Mouse (Mus musculus): ENCODE results near the gene Cenpt. TPM values are rescaled to one million over a fixed set of nuclear protein-coding genes. Genes with fewer than 3 reads are reported as not detected.
A peak's percentile ranks its signal among the peaks of the same experiment; 100 is the strongest.

Cenpt gene
- 45.2 and 45.4 TPM in 2 replicates for polyA plus RNA-seq (2015; fragmentation: Nextera tagmentation; extraction: Ambion mirVana)

DNA sequence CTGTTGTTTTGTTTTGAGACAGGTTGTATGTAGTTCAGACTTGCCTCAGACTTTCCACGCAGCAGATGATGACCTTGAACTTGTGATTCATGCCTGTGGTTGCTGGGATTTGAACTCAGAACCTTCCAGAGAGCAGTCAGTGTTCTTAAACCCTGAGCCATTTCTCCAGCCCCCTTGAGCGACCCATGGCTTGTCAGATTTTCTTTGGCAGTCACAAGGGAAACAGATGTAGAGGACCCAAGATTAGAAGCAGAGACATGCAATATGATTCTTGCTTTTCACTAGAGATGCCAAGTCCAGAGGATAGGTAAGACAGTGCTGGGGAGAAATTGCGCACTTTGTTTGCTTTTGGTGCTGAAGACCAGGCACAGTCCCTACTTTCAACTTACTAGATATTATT lies at the start of gene Cenpt:
Cenpt (minus strand) TSS at position 101 of the 400 bp plus-strand sequence.
- H3K4me3 ChIP-seq, result no peak within 1 kb of the TSS
- WGBS, result 87% methylated on average over 3 of the region's 3 CpGs
- H3K4me2 ChIP-seq, result peak within 1 kb of the TSS; percentile 73; the same call in 1 of the 2 replicates
- H3K4me1 ChIP-seq, result peaks cover 34% of the 10 kb centered on the region
- H3K9me3 ChIP-seq, result no peaks in the 10 kb centered on the region
- no peak for ATAC-seq (ENCODE audit: borderline replicate concordance, extremely low read depth, low FRiP score, low TSS enrichment)
- H3K36me3 ChIP-seq, result peaks cover 14% of the 10 kb centered on the region
- no peak within 1 kb of the TSS for H3K9ac ChIP-seq
- H3K27ac ChIP-seq, result no peak within 1 kb of the TSS
- no peaks in the 10 kb centered on the region for H3K27me3 ChIP-seq

DNA sequence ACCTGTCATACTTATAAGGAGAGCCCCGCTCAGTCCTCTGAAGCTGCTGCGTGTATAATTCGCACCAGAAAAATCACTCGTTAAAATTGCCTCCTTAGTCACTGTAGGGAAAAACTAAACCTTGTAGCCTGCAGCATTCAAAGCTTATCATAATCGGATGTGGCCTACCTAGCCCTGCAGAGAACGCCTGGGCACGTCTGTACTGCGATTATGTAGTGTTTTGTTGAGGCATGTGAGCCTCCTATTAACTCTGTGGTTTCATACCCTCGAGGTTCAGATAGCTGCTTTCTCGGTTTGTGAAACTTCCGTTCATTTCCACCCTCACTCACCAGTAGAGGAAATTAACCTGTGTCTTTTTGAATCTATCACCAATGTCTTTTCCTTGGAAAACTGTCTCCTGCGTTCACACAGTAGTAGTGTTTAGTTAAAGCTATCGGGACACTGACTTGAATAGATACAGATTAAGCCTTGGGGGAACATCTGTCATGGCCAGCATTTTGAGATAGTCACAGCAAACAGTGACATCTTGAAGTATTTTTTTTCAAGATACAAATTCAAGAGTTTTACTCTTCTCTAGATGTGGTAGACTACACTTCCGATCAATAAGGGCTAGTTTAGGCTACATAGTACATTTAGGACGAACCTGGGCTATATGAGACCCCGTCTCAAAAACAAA lies 48.0 kb upstream of the Cenpt start:
- WGBS, result 26% methylated on average over 16 of the region's 16 CpGs
- peak overlapping the region; percentile 89 for H3K27ac ChIP-seq
- peak overlapping the region; percentile 60 for H3K4me2 ChIP-seq
- peak overlapping the region; percentile 80 for H3K4me3 ChIP-seq
- no peaks in the 10 kb centered on the region for H3K27me3 ChIP-seq
- no peaks in the 10 kb centered on the region for H3K9me3 ChIP-seq
- peaks cover 13% of the 10 kb centered on the region for H3K4me1 ChIP-seq
- peak overlapping the region; percentile 99 for H3K9ac ChIP-seq
- H3K36me3 ChIP-seq, result no peaks in the 10 kb centered on the region
- no peak for ATAC-seq (ENCODE audit: borderline replicate concordance, extremely low read depth, low FRiP score, low TSS enrichment)

DNA sequence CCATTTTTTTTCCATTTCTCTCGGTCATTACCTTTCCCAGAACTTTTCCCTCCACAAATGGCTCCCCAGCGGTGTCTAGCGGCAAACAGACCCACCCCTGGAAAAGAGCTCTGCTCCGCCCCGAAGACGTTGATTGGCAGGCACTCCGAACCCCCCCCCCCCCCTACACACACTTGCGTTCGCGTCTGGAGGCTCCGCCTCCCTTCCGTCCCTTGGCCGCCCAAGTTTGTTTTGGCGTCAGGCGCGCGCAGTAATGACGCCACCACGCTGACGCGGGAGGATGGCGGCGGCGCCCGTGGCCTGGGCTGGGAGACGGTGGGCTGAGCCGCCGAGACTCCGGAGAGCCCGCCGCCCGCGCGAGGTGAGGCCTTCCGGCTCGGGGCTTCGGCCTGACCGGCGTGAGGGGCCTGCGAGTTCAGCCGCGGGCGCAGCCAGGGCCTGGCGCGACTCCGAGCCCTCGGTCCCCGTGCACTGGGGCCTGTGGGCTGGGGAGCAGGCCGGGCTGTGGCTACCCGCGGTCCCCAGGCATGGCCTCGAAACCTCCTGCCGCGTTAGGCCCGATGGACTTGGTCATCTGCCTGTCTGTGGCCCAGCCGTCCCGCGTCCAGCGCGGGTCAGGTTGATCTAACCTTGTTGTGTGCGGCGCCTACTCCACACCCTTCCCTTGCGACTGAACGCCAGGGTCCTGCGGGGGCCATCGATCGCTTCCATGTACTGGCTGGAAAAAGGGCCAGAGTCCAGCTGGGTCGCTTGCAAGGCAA lies 47.3 kb upstream of the Cenpt start, which contains the start of gene Pskh1:
Pskh1 (plus strand) TSS at position 262 of the 761 bp plus-strand sequence.
- under 1% methylated on average over 59 of the region's 68 CpGs for WGBS
- no peaks in the 10 kb centered on the region for H3K27me3 ChIP-seq

DNA sequence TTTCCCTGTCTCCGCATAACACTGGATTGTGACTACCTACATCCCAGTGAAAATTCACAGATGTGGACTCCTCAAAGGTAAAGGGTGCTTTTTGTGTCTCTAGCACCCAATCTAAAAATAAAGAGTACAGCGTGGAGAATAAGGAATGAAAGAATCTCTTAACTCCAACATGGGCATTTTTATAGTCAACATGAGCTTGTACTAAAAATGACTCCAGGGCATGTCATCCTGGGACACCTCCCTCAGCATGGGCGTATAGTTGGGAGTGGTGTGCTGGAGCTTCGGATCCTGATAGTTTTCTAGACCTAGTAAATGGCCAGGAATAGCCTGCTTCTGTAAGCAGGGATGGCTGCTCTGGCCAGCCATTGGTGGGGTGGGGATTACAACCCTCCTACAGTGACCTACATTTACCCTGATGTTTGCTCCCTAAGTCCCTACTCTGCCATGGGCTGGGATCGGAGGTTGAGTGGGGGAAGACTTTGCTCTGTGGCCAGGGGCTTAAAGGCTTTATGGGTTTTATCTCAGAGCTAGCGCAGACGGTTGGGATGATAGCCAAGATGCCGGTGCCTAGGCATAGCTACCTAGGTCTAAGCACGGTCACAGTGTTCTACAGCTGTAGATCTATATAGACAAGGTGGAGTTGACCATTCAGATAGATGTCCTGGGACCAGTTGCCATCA lies 44.9 kb upstream of the Cenpt start:
- Histone ChIP-seq H3K27me3 (no peaks in the 10 kb centered on the region), H3K4me3 (no peak overlapping the region), H3K4me2 (no peak overlapping the region), H3K27ac (no peak overlapping the region), H3K9me3 (no peaks in the 10 kb centered on the region), H3K36me3 (peaks cover 5% of the 10 kb centered on the region; the same call in 1 of the 2 replicates), H3K9ac (no peak overlapping the region), H3K4me1 (peaks cover 17% of the 10 kb centered on the region)
- no peak for ATAC-seq (ENCODE audit: borderline replicate concordance, extremely low read depth, low FRiP score, low TSS enrichment)
- 76% methylated on average over 9 of the region's 9 CpGs for WGBS

More for the DNA sequence above, 47.3 kb upstream of the Cenpt start, which contains the start of gene Pskh1:
- Histone ChIP-seq H3K9me3 (no peaks in the 10 kb centered on the region), H3K9ac (peak within 1 kb of the TSS; percentile 99), H3K36me3 (no peaks in the 10 kb centered on the region), H3K4me1 (peaks cover 13% of the 10 kb centered on the region), H3K4me3 (peak within 1 kb of the TSS; percentile 80), H3K4me2 (peak within 1 kb of the TSS; percentile 60), H3K27ac (peak within 1 kb of the TSS; percentile 89)
- peak; percentile 95 for ATAC-seq (ENCODE audit: borderline replicate concordance, extremely low read depth, low FRiP score, low TSS enrichment)

DNA sequence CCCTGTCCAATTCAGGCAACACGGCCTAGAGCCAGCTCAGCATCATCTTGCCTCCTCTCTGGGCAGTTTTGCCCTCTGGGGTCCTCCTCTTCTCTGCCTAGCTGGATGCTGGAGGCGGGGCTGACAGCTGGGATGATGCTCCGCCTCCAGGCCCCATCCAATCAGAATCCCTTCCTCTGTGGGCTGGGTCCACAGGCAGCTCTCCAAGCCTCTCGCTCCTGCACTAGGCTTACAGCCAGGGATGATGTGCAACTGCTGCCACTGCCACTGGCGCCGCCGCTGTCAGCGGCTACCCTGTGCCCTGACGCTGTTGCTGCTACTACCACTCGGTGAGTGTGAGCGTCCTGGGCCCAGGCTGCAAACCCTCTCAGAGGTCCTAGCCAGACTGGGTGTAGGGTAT lies 40.3 kb upstream of the Cenpt start, which contains the start of gene Nrn1l:
Nrn1l (plus strand) TSS at position 229 of the 400 bp plus-strand sequence.
- H3K4me2 ChIP-seq, result no peak within 1 kb of the TSS
- peaks cover 4% of the 10 kb centered on the region for H3K4me1 ChIP-seq
- H3K4me3 ChIP-seq, result no peak within 1 kb of the TSS
- peak; percentile 91 for ATAC-seq (ENCODE audit: borderline replicate concordance, extremely low read depth, low FRiP score, low TSS enrichment)
- H3K9ac ChIP-seq, result no peak within 1 kb of the TSS
- no peaks in the 10 kb centered on the region for H3K27me3 ChIP-seq
- no peak within 1 kb of the TSS for H3K27ac ChIP-seq
- peaks cover 48% of the 10 kb centered on the region for H3K36me3 ChIP-seq
- WGBS, result 8% methylated on average over 11 of the region's 11 CpGs
- no peaks in the 10 kb centered on the region for H3K9me3 ChIP-seq

DNA sequence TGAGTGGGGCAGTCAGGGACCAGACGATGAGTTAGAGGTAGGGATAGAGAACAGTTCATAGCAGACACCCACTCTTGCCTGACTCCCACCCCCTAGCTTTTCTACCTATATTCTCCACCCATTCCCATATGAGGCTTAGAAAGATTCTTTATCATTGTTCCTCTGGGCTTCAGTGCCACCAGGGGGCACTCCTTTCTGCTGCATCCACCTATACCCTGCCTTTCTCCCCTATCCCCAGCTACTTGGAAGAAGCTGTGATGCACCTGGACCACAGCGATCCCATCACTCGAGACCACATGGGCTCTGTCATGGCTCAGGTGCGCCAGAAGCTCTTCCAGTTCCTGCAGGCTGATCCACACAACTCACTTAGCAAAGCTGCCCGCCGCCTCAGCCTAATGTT lies 39.4 kb upstream of the Cenpt start:
- 76% methylated on average over 6 of the region's 6 CpGs for WGBS
- no peak overlapping the region for H3K4me2 ChIP-seq

DNA sequence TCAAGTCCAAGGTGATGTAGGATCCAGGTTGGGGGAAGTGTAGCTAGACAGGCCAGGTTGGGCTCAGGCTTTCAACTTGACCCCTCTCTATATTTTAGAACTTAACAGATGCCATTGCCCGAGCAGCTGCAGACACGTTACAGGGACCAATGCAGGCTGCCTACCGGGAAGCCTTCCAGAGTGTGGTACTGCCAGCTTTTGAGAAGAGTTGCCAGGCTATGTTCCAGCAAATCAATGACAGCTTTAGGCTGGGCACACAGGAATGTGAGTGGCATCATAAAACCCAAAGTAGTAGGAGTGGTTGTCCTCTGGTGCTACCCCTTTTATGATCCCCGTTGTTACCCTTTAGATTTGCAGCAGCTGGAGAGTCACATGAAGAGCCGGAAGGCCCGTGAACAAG lies 37.8 kb upstream of the Cenpt start:
- Histone ChIP-seq H3K4me3 (no peak overlapping the region), H3K27me3 (no peaks in the 10 kb centered on the region), H3K9me3 (no peaks in the 10 kb centered on the region), H3K27ac (no peak overlapping the region), H3K4me1 (peaks cover 4% of the 10 kb centered on the region), H3K4me2 (no peak overlapping the region), H3K36me3 (peaks cover 73% of the 10 kb centered on the region), H3K9ac (no peak overlapping the region)
- no peak for ATAC-seq (ENCODE audit: borderline replicate concordance, extremely low read depth, low FRiP score, low TSS enrichment)
- 88% methylated on average over 6 of the region's 6 CpGs for WGBS

More for the DNA sequence above, 39.4 kb upstream of the Cenpt start:
- Histone ChIP-seq H3K36me3 (peaks cover 57% of the 10 kb centered on the region), H3K4me3 (no peak overlapping the region), H3K9me3 (no peaks in the 10 kb centered on the region), H3K27me3 (no peaks in the 10 kb centered on the region), H3K9ac (no peak overlapping the region), H3K27ac (no peak overlapping the region), H3K4me1 (peaks cover 4% of the 10 kb centered on the region)
- no peak for ATAC-seq (ENCODE audit: borderline replicate concordance, extremely low read depth, low FRiP score, low TSS enrichment)

DNA sequence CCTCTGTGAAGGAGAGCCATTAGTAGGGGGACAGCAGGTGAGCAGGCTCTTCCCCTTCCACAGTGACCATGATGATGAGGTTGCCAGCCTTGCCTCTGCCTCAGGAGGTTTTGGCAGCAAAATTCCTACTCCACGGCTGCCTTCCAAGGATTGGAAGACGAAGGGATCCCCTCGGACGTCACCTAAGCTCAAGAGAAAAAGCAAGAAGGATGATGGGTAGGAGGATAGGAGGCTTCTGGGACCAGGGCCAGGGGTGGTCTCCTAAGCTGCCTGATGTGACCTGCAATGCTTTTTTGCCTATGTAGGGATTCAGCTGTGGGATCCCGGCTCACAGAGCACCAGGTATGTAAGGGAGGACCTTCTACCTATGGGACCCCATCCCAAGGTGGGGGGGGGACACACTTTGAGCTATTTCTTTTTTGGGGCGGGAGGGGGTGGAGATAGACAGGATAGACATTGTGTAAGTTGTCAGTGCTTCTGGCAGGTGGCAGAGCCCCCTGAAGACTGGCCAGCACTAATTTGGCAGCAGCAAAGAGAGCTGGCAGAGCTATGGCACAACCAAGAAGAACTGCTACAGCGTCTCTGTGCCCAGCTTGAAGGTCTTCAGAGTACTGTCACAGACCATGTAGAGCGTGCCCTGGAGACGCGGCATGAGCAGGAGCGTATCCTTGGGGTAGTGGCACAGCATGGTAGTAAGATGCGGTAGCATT lies 36.8 kb upstream of the Cenpt start:
- Histone ChIP-seq H3K4me2 (no peak overlapping the region), H3K27me3 (no peaks in the 10 kb centered on the region), H3K27ac (no peak overlapping the region), H3K36me3 (peaks cover 82% of the 10 kb centered on the region), H3K4me3 (no peak overlapping the region), H3K4me1 (peaks cover 4% of the 10 kb centered on the region), H3K9ac (no peak overlapping the region), H3K9me3 (no peaks in the 10 kb centered on the region)
- no peak for ATAC-seq (ENCODE audit: borderline replicate concordance, extremely low read depth, low FRiP score, low TSS enrichment)
- 92% methylated on average over 12 of the region's 12 CpGs for WGBS

DNA sequence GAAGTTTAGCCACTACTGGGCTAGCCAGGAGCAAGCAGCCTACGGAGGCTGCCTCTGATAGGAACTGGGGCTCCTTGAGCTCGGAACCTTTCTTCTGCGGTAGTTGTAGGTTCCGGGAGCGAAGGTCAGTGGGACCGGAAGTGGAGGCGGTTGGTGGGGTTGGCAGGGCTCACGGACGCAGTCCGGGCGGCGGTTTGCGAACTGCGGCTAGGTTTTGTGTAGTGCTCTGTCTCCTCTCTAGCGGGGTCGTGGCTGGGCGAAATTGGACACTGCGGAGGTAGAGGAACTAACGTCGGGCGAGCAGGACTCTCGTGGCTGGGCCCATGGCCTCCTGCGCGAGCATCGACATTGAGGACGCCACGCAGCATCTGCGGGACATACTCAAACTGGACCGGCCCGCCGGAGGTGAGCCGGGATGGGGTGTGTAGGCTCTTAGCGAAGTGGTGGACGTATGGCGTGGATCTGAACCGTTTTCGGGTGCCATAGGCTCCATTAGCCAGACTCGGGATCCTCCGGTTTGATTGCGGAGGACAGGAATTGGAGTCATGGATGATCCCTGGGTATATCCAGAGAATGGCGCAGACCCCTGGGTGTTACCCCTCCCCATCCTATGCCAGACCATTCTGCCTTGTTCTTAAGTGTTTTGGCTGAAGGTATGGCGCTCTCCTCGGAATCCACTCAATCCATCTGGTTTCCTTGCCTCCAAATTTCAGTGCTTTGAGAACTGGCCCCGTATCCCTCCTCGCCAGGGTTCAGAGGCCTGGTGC lies 27.9 kb upstream of the Cenpt start, which contains the start of gene Edc4:
Edc4 (plus strand) TSS at position 128 of the 767 bp plus-strand sequence.
- H3K4me2 ChIP-seq, result peak within 1 kb of the TSS; percentile 78
- H3K9me3 ChIP-seq, result no peaks in the 10 kb centered on the region
- peak within 1 kb of the TSS; percentile 85 for H3K9ac ChIP-seq
- WGBS, result under 1% methylated on average over 45 of the region's 45 CpGs
- no peaks in the 10 kb centered on the region for H3K27me3 ChIP-seq
- H3K27ac ChIP-seq, result peak within 1 kb of the TSS; percentile 48
- ATAC-seq (ENCODE audit: borderline replicate concordance, extremely low read depth, low FRiP score, low TSS enrichment), result peak; percentile 83; the same call in 1 of the 2 replicates
- peak within 1 kb of the TSS; percentile 90 for H3K4me3 ChIP-seq
- H3K4me1 ChIP-seq, result peaks cover 23% of the 10 kb centered on the region
- peaks cover 53% of the 10 kb centered on the region for H3K36me3 ChIP-seq

DNA sequence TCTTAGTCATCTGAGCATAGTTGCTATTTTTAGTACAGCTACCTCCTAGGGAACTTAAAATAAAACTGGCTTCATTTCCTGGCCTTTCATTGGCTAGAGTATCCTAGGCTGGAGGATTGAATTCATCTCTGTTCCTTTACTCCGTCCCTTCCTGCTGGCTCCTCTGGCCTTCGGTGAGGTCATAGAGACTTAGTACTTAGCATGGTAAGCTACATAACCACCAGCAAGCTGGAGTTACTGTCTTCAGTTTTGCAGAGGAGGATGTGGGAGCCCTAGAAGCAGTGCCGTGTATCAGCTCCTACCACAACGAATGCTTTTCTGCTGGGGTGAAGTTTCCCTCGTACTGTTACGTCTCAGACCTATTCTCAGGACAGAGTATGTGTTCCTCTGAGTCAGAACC lies 21.2 kb upstream of the Cenpt start:
- Histone ChIP-seq H3K4me3 (no peak overlapping the region), H3K9me3 (no peaks in the 10 kb centered on the region), H3K27ac (no peak overlapping the region), H3K4me1 (no peaks in the 10 kb centered on the region), H3K9ac (no peak overlapping the region), H3K27me3 (no peaks in the 10 kb centered on the region), H3K36me3 (peaks cover 66% of the 10 kb centered on the region), H3K4me2 (no peak overlapping the region)
- ATAC-seq (ENCODE audit: borderline replicate concordance, extremely low read depth, low FRiP score, low TSS enrichment), result no peak
- 78% methylated on average over 6 of the region's 6 CpGs for WGBS
